Mouse (Mus musculus) hindbrain, embryonic 14.5 days (tissue): ENCODE measurements at regions not wholly inside any gene's neighbourhood (a gene's known extent, or its start where the extent isn't known, plus 50 kb on each side); places are given as distances from the start of the nearest gene placed in this dataset.

Experiments used
- ATAC-seq: fragments of 200-750 bp; cut with Nextera tagmentation; 2 replicates; pipeline ENCODE4 v1.8.0; 2017; ENCODE audit warnings: moderate number of reproducible peaks, mild to moderate bottlenecking, moderate TSS enrichment, moderate library complexity; ENCODE audit not compliant: low FRiP score
- DNase-seq: peaks from one replicate; pipeline ENCODE4 v3.0.0-alpha.2; 2015; ENCODE audit warnings: low spot score
- H3K27ac ChIP-seq: fragments of 300-500 bp; sonication (generic); 2 replicates; pipeline ENCODE4 v1.5.1; 2014; ENCODE audit warnings: mild to moderate bottlenecking, moderate library complexity
- H3K27me3 ChIP-seq: fragments of 300-500 bp; sonication (generic); 2 replicates; pipeline ENCODE4 v1.6.1; 2014; ENCODE audit warnings: mild to moderate bottlenecking, low read length, mixed read lengths; ENCODE audit not compliant: control insufficient read depth, insufficient read depth
- H3K36me3 ChIP-seq: fragments of 300-500 bp; sonication (generic); replicated peaks from 2 replicates; pipeline ENCODE4 v1.6.1; 2014; ENCODE audit not compliant: control insufficient read depth, insufficient read depth
- H3K4me1 ChIP-seq: fragments of 300-500 bp; sonication (generic); replicated peaks from 2 replicates; pipeline ENCODE4 v1.6.1; 2014; ENCODE audit warnings: antibody characterized with exemption, low read length, mixed read lengths; ENCODE audit not compliant: control insufficient read depth, insufficient read depth
- H3K4me2 ChIP-seq: fragments of 300-500 bp; sonication (generic); replicated peaks from 2 replicates; pipeline ENCODE4 v1.6.1; 2014; ENCODE audit warnings: mild to moderate bottlenecking, moderate library complexity
- H3K4me3 ChIP-seq: fragments of 300-500 bp; sonication (generic); replicated peaks from 2 replicates; pipeline ENCODE4 v1.5.1; 2014; ENCODE audit warnings: mild to moderate bottlenecking, low read length
- H3K9ac ChIP-seq: fragments of 300-500 bp; sonication (generic); 2 replicates; pipeline ENCODE4 v1.6.1; 2014
- H3K9me3 ChIP-seq: fragments of 300-500 bp; sonication (generic); 2 replicates; pipeline ENCODE4 v1.6.1; 2016; ENCODE audit warnings: low read length; ENCODE audit not compliant: control insufficient read depth
- WGBS: fragments of 180-500 bp; shearing (Covaris S2); extraction: QIAGEN DNeasy Blood & Tissue Kit; methylation state at CpG from one replicate; pipeline ENCODE4 v1.1.7; 2014; 5-methylcytosine and 5-hydroxymethylcytosine counted together

- Histone ChIP-seq H3K36me3 (no peaks in the 10 kb centered on the region), H3K27ac (no peak overlapping the region), H3K4me2 (peak overlapping the region; percentile 21; the same call in 1 of the 2 replicates), H3K9ac (no peak overlapping the region), H3K9me3 (no peaks in the 10 kb centered on the region), H3K4me3 (no peak overlapping the region), H3K4me1 (no peaks in the 10 kb centered on the region), H3K27me3 (no peaks in the 10 kb centered on the region)
- ATAC-seq (no peak), DNase-seq (no peak)
- WGBS: 59% methylated on average over 4 of the region's 4 CpGs
These were observed 1038.1 kb upstream of the Ndn start for GRCm38 (mm10) chr7:61308268-61308667.

GRCm38 (mm10) chr7:61311179-61311921 lies 1035.0 kb upstream of the Ndn start:
- DNase-seq (no peak), ATAC-seq (no peak)
- Histone ChIP-seq H3K36me3 (no peaks in the 10 kb centered on the region), H3K4me2 (no peak overlapping the region; the same call in 1 of the 2 replicates), H3K9me3 (no peaks in the 10 kb centered on the region), H3K4me1 (no peaks in the 10 kb centered on the region), H3K4me3 (peak overlapping the region; percentile 26), H3K9ac (peak overlapping the region; percentile 49; the same call in 1 of the 2 replicates), H3K27ac (peak overlapping the region; percentile 57; the same call in 1 of the 2 replicates), H3K27me3 (no peaks in the 10 kb centered on the region)
- WGBS: 63% methylated on average over 8 of the region's 8 CpGs
